9 mouse cellular contexts compared by ENCODE assay signal in the genomic region with DNA sequence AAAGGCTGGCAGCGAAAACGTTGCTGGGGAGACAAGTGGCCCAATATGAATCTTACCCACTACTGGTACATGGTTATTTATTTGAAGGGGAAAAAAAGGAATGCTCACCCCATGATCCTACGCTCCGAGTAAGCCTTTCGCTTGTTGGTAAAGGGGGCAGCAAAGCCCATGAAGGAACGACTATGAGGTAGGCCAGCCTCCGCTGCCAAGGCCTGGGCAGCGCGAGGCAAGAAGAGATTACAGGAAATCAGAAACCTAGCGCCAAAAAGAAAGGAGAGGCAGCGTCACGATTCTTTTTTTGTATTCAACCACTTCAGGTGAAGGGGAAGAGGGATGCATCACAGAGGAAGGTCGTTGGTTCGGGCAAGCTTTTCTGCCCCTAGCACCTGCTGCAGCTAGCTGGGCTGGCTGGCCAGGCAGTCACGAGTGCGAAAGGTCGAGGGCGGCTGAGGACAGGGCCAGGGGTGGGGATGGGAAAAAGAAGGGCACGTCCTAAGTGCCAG. TPM values are rescaled to one million over a fixed set of nuclear protein-coding genes. Genes with fewer than 3 reads are reported as not detected.
DNase-seq lines count a peak whose midpoint lies in the region; ATAC-seq lines count a peak whose summit lies in the region.
"Had no signal": no experiment of that assay in that cellular context is flagged by ENCODE, and none has a peak within 500 bp of the region (broad histone marks: within the 10 kb centered on the region; RNA-seq: fewer than 3 reads in every experiment).

No protein-coding gene starts in this region.

- H3K36me3 ChIP-seq in heart, embryonic 13.5 days, result peaks cover 30% of the 10 kb centered on the region
- peaks cover 11% of the 10 kb centered on the region for H3K36me3 ChIP-seq in hindbrain, embryonic 16.5 days (ENCODE audit: control insufficient read depth, insufficient read depth, low read length)
- peaks cover 32% of the 10 kb centered on the region for H3K36me3 ChIP-seq in midbrain, embryonic 10.5 days

- H3K4me3 ChIP-seq in heart, embryonic 13.5 days, result peak overlapping the region; percentile 70
- H3K4me3 ChIP-seq in brown adipose tissue, adult 24 weeks (ENCODE audit: insufficient read depth, low read depth, low read length), result peak overlapping the region; percentile 76
- H3K4me3 ChIP-seq in hindbrain, embryonic 16.5 days (ENCODE audit: low read length), result peak overlapping the region; percentile 78
- H3K4me3 ChIP-seq in midbrain, embryonic 10.5 days, result peak overlapping the region; percentile 82

- DNase-seq in heart, postnatal 10 days, result no peak
- no peak for DNase-seq in midbrain, embryonic 10.5 days (ENCODE audit: low spot score)
- no peak for DNase-seq in layer of hippocampus, postnatal 10 days (ENCODE audit: low spot score in 2 of 2)
- DNase-seq in B cell, adult 2 months, result no peak
- no peak for DNase-seq in urinary bladder, postnatal 14 days (ENCODE audit: low spot score)

- H3K9me3 ChIP-seq in heart, embryonic 13.5 days, result no peaks in the 10 kb centered on the region
- no peaks in the 10 kb centered on the region for H3K9me3 ChIP-seq in hindbrain, embryonic 16.5 days (ENCODE audit: control insufficient read depth, low read length)
- H3K9me3 ChIP-seq in midbrain, embryonic 10.5 days (replicated peaks), result no peaks in the 10 kb centered on the region

- peak overlapping the region; percentile 92 for H3K4me2 ChIP-seq in heart, embryonic 13.5 days
- H3K4me2 ChIP-seq in hindbrain, embryonic 16.5 days (ENCODE audit: low read length), result peak overlapping the region; percentile 91

- 14% methylated on average over 19 of the region's 19 CpGs for WGBS in heart, embryonic 13.5 days
- WGBS in hindbrain, embryonic 16.5 days, result 14% methylated on average over 19 of the region's 19 CpGs
- WGBS in midbrain, embryonic 10.5 days, result 18% methylated on average over 19 of the region's 19 CpGs

- peaks cover 25% of the 10 kb centered on the region for H3K4me1 ChIP-seq in heart, embryonic 13.5 days
- no peaks in the 10 kb centered on the region for H3K4me1 ChIP-seq in brown adipose tissue, adult 24 weeks (ENCODE audit: control insufficient read depth, insufficient read depth, insufficient read length, low read length)
- peaks cover 15% of the 10 kb centered on the region for H3K4me1 ChIP-seq in hindbrain, embryonic 16.5 days (ENCODE audit: control insufficient read depth, insufficient read depth, low read depth, low read length)
- H3K4me1 ChIP-seq in midbrain, embryonic 10.5 days, result peaks cover 27% of the 10 kb centered on the region

- peak overlapping the region; percentile 86 for H3K9ac ChIP-seq in heart, embryonic 13.5 days
- H3K9ac ChIP-seq in hindbrain, embryonic 16.5 days (ENCODE audit: low read depth, low read length), result peak overlapping the region; percentile 82

- ATAC-seq in heart, embryonic 13.5 days (ENCODE audit: extremely low read depth, insufficient number of reproducible peaks, low FRiP score, low TSS enrichment), result no peak
- ATAC-seq in hindbrain, embryonic 16.5 days, result no peak

- intact Hi-C loops in heart, postnatal 10 days (cut with DNase I), result loop anchor here (5.0 kb wide), 1 partner anchor 174 kb away; no protein-coding TSS in a partner anchor

- peak overlapping the region; percentile 93 for H3K27ac ChIP-seq in heart, embryonic 13.5 days (replicated peaks)
- peak overlapping the region; percentile 93 for H3K27ac ChIP-seq in brown adipose tissue, adult 24 weeks (replicated peaks; ENCODE audit: low read depth, low read length)
- peak overlapping the region; percentile 97 for H3K27ac ChIP-seq in hindbrain, embryonic 16.5 days (ENCODE audit: low read depth, low read length)
- H3K27ac ChIP-seq in midbrain, embryonic 10.5 days (replicated peaks), result peak overlapping the region; percentile 85

- H3K27me3 ChIP-seq in heart, embryonic 13.5 days (replicated peaks), result no peaks in the 10 kb centered on the region
- no peaks in the 10 kb centered on the region for H3K27me3 ChIP-seq in hindbrain, embryonic 16.5 days (replicated peaks; ENCODE audit: control insufficient read depth, insufficient read depth, low read length)
- no peaks in the 10 kb centered on the region for H3K27me3 ChIP-seq in midbrain, embryonic 10.5 days (ENCODE audit: low read depth, poor library complexity, severe bottlenecking)
- H3K27me3 ChIP-seq: Patski had no signal

RNA-seq across cellular contexts. Expression of gene Coq10a, which starts 0.8 kb away (rescaled TPM):
- 11.8 and 12.6 TPM in 2 replicates for polyA plus RNA-seq in heart, embryonic 13.5 days (2015; fragmentation: Nextera tagmentation; extraction: Ambion mirVana)
- total RNA-seq in heart, postnatal 10 days (2021), result 100 to 1,000 TPM; 156 to 159 TPM
- 122 and 173 TPM in 2 replicates for polyA plus RNA-seq in brown adipose tissue, adult 24 weeks (2012; ENCODE audit: insufficient read depth, insufficient read length, missing spikeins)
- polyA plus RNA-seq in hindbrain, embryonic 16.5 days (2015; fragmentation: Nextera tagmentation; extraction: Ambion mirVana), result 11.4 and 32.3 TPM in 2 replicates
- polyA plus RNA-seq in midbrain, embryonic 10.5 days (2016; fragmentation: Nextera tagmentation; extraction: Ambion mirVana), result 13.2 and 18.8 TPM in 2 replicates
- total RNA-seq in layer of hippocampus, postnatal 10 days (2021), result 10 to 100 TPM; 55.6 to 58.8 TPM

RNA-seq across cellular contexts. Expression of gene Ankrd52, which starts 9.0 kb away (rescaled TPM):
- polyA plus RNA-seq in heart, embryonic 13.5 days (2015; fragmentation: Nextera tagmentation; extraction: Ambion mirVana), result 8.8 and 9.4 TPM in 2 replicates
- total RNA-seq in heart, postnatal 10 days (2021), result 10 to 100 TPM; 43.1 to 43.7 TPM
- 16.9 and 22.4 TPM in 2 replicates for polyA plus RNA-seq in brown adipose tissue, adult 24 weeks (2012; ENCODE audit: insufficient read depth, insufficient read length, missing spikeins)
- 9.9 and 12.1 TPM in 2 replicates for polyA plus RNA-seq in hindbrain, embryonic 16.5 days (2015; fragmentation: Nextera tagmentation; extraction: Ambion mirVana)
- polyA plus RNA-seq in midbrain, embryonic 10.5 days (2016; fragmentation: Nextera tagmentation; extraction: Ambion mirVana), result 9.0 and 9.2 TPM in 2 replicates
- 10 to 100 TPM; 79.0 to 80.3 TPM for total RNA-seq in layer of hippocampus, postnatal 10 days (2021)

RNA-seq across cellular contexts. Expression of gene Cs, which starts 30.4 kb away (rescaled TPM):
- 396 and 409 TPM in 2 replicates for polyA plus RNA-seq in heart, embryonic 13.5 days (2015; fragmentation: Nextera tagmentation; extraction: Ambion mirVana)
- total RNA-seq in heart, postnatal 10 days (2021), result 1,000 to 10,000 TPM; 1,017 to 1,070 TPM
- polyA plus RNA-seq in brown adipose tissue, adult 24 weeks (2012; ENCODE audit: insufficient read depth, insufficient read length, missing spikeins), result 1,610 and 1,861 TPM in 2 replicates
- polyA plus RNA-seq in hindbrain, embryonic 16.5 days (2015; fragmentation: Nextera tagmentation; extraction: Ambion mirVana), result 303 and 314 TPM in 2 replicates
- 237 and 248 TPM in 2 replicates for polyA plus RNA-seq in midbrain, embryonic 10.5 days (2016; fragmentation: Nextera tagmentation; extraction: Ambion mirVana)
- total RNA-seq in layer of hippocampus, postnatal 10 days (2021), result 100 to 1,000 TPM; 277 to 286 TPM

RNA-seq across cellular contexts. Expression of gene Slc39a5, which starts 33.1 kb away (rescaled TPM):
- polyA plus RNA-seq in heart, embryonic 13.5 days (2015; fragmentation: Nextera tagmentation; extraction: Ambion mirVana), result 0.12 and 1.5 TPM in 2 replicates
- total RNA-seq in heart, postnatal 10 days (2021), result not detected
- not detected in 2 replicates for polyA plus RNA-seq in brown adipose tissue, adult 24 weeks (2012; ENCODE audit: insufficient read depth, insufficient read length, missing spikeins)
- polyA plus RNA-seq in hindbrain, embryonic 16.5 days (2015; fragmentation: Nextera tagmentation; extraction: Ambion mirVana), result 0.36 and 0.41 TPM in 2 replicates
- 0.06 and 0.19 TPM in 2 replicates for polyA plus RNA-seq in midbrain, embryonic 10.5 days (2016; fragmentation: Nextera tagmentation; extraction: Ambion mirVana)
- under 1 TPM; 0.22 to 0.53 TPM for total RNA-seq in layer of hippocampus, postnatal 10 days (2021)

RNA-seq across cellular contexts. Expression of gene Nabp2, which starts 43.3 kb away (rescaled TPM):
- 58.0 and 63.9 TPM in 2 replicates for polyA plus RNA-seq in heart, embryonic 13.5 days (2015; fragmentation: Nextera tagmentation; extraction: Ambion mirVana)
- total RNA-seq in heart, postnatal 10 days (2021), result 10 to 100 TPM; 42.5 to 44.7 TPM
- 67.1 and 87.6 TPM in 2 replicates for polyA plus RNA-seq in brown adipose tissue, adult 24 weeks (2012; ENCODE audit: insufficient read depth, insufficient read length, missing spikeins)
- polyA plus RNA-seq in hindbrain, embryonic 16.5 days (2015; fragmentation: Nextera tagmentation; extraction: Ambion mirVana), result 126 and 150 TPM in 2 replicates
- polyA plus RNA-seq in midbrain, embryonic 10.5 days (2016; fragmentation: Nextera tagmentation; extraction: Ambion mirVana), result 149 and 151 TPM in 2 replicates
- total RNA-seq in layer of hippocampus, postnatal 10 days (2021), result 10 to 100 TPM; 94.1 to 94.2 TPM
